ENCODE assay signal across 7 mouse cellular contexts in genomic region chr9:96675071-96675762, GRCm38 (mm10). TPM values are rescaled to one million over a fixed set of nuclear protein-coding genes. Genes with fewer than 3 reads are reported as not detected.
DNase-seq lines count a peak whose midpoint lies in the region.

No protein-coding gene starts in this region.

- H3K27me3 ChIP-seq in splenic B cell, adult 2 months (ENCODE audit: control insufficient read depth, insufficient read depth, low read length, poor library complexity, severe bottlenecking) = no peaks in the 10 kb centered on the region

- peak; percentile 55 to 71 for DNase-seq in CD8-positive naive resting alpha-beta T cell, adult 2 months (ENCODE audit: low read depth in 2 of 2, low spot score in 2 of 2)
- peak; percentile 75 for DNase-seq in NIH3T3 (ENCODE audit: low read depth)
- DNase-seq in cerebellum, postnatal 14 days = peak; percentile 62 to 75
- DNase-seq in gastrocnemius, postnatal 14 days = peak; percentile 27
- DNase-seq in kidney, adult 18-20 months = peak; percentile 59
- peak; percentile 75 for DNase-seq in lung, postnatal 25 days (ENCODE audit: low spot score)
- DNase-seq in splenic B cell, adult 2 months (ENCODE audit: low read depth, low spot score) = peak; percentile 85

- H3K36me3 ChIP-seq in splenic B cell, adult 2 months (ENCODE audit: control insufficient read depth, insufficient read depth, low read length, poor library complexity, severe bottlenecking) = no peaks in the 10 kb centered on the region

- intact Hi-C loops in gastrocnemius, postnatal 14 days (cut with DNase I; ENCODE audit: low total_unique reads) = no loop called here

RNA-seq across cellular contexts. Expression of gene Rasa2, which starts 43.8 kb away (rescaled TPM):
- 1 to 10 TPM; 3.0 to 4.1 TPM for total RNA-seq in gastrocnemius, postnatal 14 days (2021)

Comparison
In these comparisons a context has a peak if more than half of its experiments do, and no peak if none do; other contexts are left out.
1. Peak in every context shown above with its lines: DNase-seq.
2. DNase-seq: peak in every context shown above with its lines; median percentile 85 in splenic B cell, adult 2 months; 75 in NIH3T3; 75 in lung, postnatal 25 days; 68 in cerebellum, postnatal 14 days; 63 in CD8-positive naive resting alpha-beta T cell, adult 2 months; 59 in kidney, adult 18-20 months; 27 in gastrocnemius, postnatal 14 days.